In the genomic region with DNA sequence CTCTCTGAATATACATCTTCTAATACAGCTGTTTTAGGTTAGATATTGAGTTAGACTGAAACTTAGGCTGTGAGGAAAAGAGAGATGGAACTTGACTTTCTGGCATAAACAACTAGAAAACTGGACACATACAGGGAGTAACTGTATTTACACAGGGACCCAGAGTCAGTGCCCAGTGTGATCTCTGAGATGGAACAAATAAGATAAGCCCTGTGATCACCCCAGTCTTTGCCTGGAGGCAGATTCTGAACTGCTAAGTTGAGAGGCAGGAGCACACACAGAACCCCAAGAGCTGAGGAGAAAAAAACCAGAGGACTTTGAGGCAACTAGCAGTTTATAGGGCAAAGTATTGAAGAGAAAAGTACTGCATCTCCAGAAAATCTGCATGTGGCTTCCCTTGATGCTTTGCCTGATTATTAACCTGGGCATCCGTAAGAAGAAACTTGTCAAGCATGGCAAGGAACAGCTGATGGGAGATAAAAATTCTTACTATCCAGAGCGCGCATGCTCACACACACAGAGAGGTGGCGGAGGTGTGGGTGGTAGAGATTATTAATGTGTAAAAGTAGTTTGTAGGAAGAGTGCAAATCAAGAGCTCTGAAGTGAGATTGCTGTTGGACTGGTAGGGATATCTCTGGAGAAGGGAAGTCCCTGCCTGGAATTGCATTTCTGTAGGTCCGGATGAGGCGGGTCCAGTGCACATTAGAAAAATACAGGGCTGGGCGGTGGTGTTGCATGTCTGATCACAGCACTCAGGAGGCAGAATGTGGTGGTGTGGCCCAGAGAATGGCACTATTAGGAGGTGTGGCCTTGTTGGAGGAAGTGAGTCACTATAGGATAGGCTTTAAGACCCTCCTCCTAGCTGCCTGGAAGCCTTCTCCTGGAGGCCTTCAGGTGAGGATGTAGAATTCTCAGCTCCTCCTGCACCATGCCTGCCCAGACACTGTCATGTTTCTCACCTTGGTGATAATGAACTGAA, we compare ENCODE assay signal across 24 mouse cellular contexts. TPM values are rescaled to one million over a fixed set of nuclear protein-coding genes. Genes with fewer than 3 reads are reported as not detected.
A peak's percentile ranks its signal among the peaks of the same experiment; 100 is the strongest.
DNase-seq lines count a peak whose midpoint lies in the region; ATAC-seq and TF ChIP-seq lines count a peak whose summit lies in the region.
"Had no signal": no experiment of that assay in that cellular context is flagged by ENCODE, and none has a peak within 500 bp of the region (broad histone marks: within the 10 kb centered on the region; RNA-seq: fewer than 3 reads in every experiment).

No protein-coding gene starts in this region.

- intact Hi-C loops in left cerebral cortex, postnatal 4 days (cut with DNase I) = no loop called here

- peak overlapping the region; percentile 16; the same call in 1 of the 2 replicates for H3K27ac ChIP-seq in liver, postnatal 0 days (ENCODE audit: low read depth)
- H3K27ac ChIP-seq in hindbrain, embryonic 11.5 days (ENCODE audit: low read depth, low read length) = no peak overlapping the region
- H3K27ac ChIP-seq: forebrain, embryonic 12.5 days; heart, embryonic 10.5 days; hindbrain, embryonic 14.5 days; limb, embryonic 10.5 days; macrophage; midbrain, embryonic 13.5 days had no signal

- WGBS in liver, postnatal 0 days (ENCODE audit: insufficient replicate concordance) = 71% methylated on average over 7 of the region's 7 CpGs
- WGBS in hindbrain, embryonic 11.5 days = 92% methylated on average over 7 of the region's 7 CpGs

- DNase-seq in R1 (ENCODE audit: low read depth, low spot score) = peak; percentile 76
- DNase-seq in kidney, adult 8-10 months = peak; percentile 54 to 66
- DNase-seq in kidney, postnatal 25 days = peak; percentile 42 to 53
- DNase-seq in liver, postnatal 0 days = no peak
- no peak for DNase-seq in hindbrain, embryonic 11.5 days (ENCODE audit: low spot score)
- no peak for DNase-seq in left cerebral cortex, postnatal 4 days
- DNase-seq in thymus, postnatal 14 days = no peak
- DNase-seq: adrenal gland, adult 2 months; cerebellum, postnatal 14 days; embryo, embryonic 11 days; gastrocnemius, postnatal 36 days; heart, postnatal 14 days; layer of hippocampus, postnatal 36 days; lung, embryonic 14.5 days; thymus, adult 2 months had no signal

- H3K4me2 ChIP-seq in liver, postnatal 0 days (ENCODE audit: low read depth, low read length) = no peak overlapping the region
- H3K4me2 ChIP-seq in hindbrain, embryonic 11.5 days (replicated peaks; ENCODE audit: low read depth, low read length) = no peak overlapping the region
- H3K4me2 ChIP-seq: forebrain, embryonic 12.5 days; hindbrain, embryonic 14.5 days; lung, embryonic 14.5 days; midbrain, embryonic 13.5 days had no signal

- H3K27me3 ChIP-seq in liver, postnatal 0 days (ENCODE audit: insufficient read depth, low read length) = no peaks in the 10 kb centered on the region
- no peaks in the 10 kb centered on the region for H3K27me3 ChIP-seq in hindbrain, embryonic 11.5 days (ENCODE audit: control insufficient read depth, insufficient read depth, low read length)
- H3K27me3 ChIP-seq: forebrain, embryonic 12.5 days; midbrain, embryonic 13.5 days had no signal

- no peak for TF ChIP-seq CTCF in liver, postnatal 0 days (IDR thresholded peaks at IDR 0.05; ENCODE audit: low read depth)

- peaks cover 4% of the 10 kb centered on the region; the same call in 1 of the 2 replicates for H3K9me3 ChIP-seq in liver, postnatal 0 days (ENCODE audit: low read length)
- H3K9me3 ChIP-seq in hindbrain, embryonic 11.5 days (ENCODE audit: control insufficient read depth, low read length) = no peaks in the 10 kb centered on the region
- H3K9me3 ChIP-seq: heart, embryonic 10.5 days; limb, embryonic 10.5 days had no signal

- ATAC-seq in liver, postnatal 0 days = peak; percentile 77
- ATAC-seq in hindbrain, embryonic 11.5 days (ENCODE audit: low FRiP score) = no peak
- ATAC-seq: intestine, embryonic 16.5 days; midbrain, embryonic 13.5 days had no signal

- no peak overlapping the region for H3K9ac ChIP-seq in liver, postnatal 0 days (replicated peaks)
- H3K9ac ChIP-seq in hindbrain, embryonic 11.5 days (ENCODE audit: low read depth, low read length) = no peak overlapping the region
- H3K9ac ChIP-seq: forebrain, embryonic 12.5 days; hindbrain, embryonic 14.5 days; lung, embryonic 14.5 days; midbrain, embryonic 13.5 days had no signal

- no peak overlapping the region for H3K4me3 ChIP-seq in liver, postnatal 0 days (ENCODE audit: low read depth, low read length)
- no peak overlapping the region for H3K4me3 ChIP-seq in hindbrain, embryonic 11.5 days (ENCODE audit: low read depth, low read length)
- H3K4me3 ChIP-seq: forebrain, embryonic 12.5 days; heart, embryonic 10.5 days; limb, embryonic 10.5 days; midbrain, embryonic 13.5 days; myocyte had no signal

- peaks cover 6% of the 10 kb centered on the region; the same call in 1 of the 2 replicates for H3K4me1 ChIP-seq in liver, postnatal 0 days (ENCODE audit: insufficient read depth)
- no peaks in the 10 kb centered on the region for H3K4me1 ChIP-seq in hindbrain, embryonic 11.5 days (replicated peaks; ENCODE audit: control insufficient read depth, insufficient read depth, low read length)
- H3K4me1 ChIP-seq: forebrain, embryonic 12.5 days; heart, embryonic 10.5 days; limb, embryonic 10.5 days; midbrain, embryonic 13.5 days had no signal

- TF ChIP-seq EP300 in liver, postnatal 0 days (IDR thresholded peaks at IDR 0.05; ENCODE audit: low read depth) = 0 out of 2 replicates have a peak, but pooled peaks have one; percentile 11

- H3K36me3 ChIP-seq in liver, postnatal 0 days (replicated peaks; ENCODE audit: insufficient read depth, low read length) = no peaks in the 10 kb centered on the region
- no peaks in the 10 kb centered on the region for H3K36me3 ChIP-seq in hindbrain, embryonic 11.5 days (ENCODE audit: control insufficient read depth, insufficient read depth, low read length)
- H3K36me3 ChIP-seq: forebrain, embryonic 12.5 days; G1E; heart, embryonic 10.5 days; limb, embryonic 10.5 days; midbrain, embryonic 13.5 days had no signal

RNA-seq across cellular contexts. Expression of a gene that starts 33.2 kb away (rescaled TPM):
- 8.1 and 9.2 TPM in 2 replicates for polyA plus RNA-seq in liver, postnatal 0 days (2015; fragmentation: Nextera tagmentation; extraction: Ambion mirVana)
- polyA plus RNA-seq in hindbrain, embryonic 11.5 days (2014; fragmentation: Nextera tagmentation; extraction: Ambion mirVana) = 31.1 and 40.2 TPM in 2 replicates
- total RNA-seq in left cerebral cortex, postnatal 4 days (2021) = 10 to 100 TPM; 37.3 to 40.5 TPM

RNA-seq across cellular contexts. Expression of a gene that starts 33.5 kb away (rescaled TPM):
- polyA plus RNA-seq in liver, postnatal 0 days (2015; fragmentation: Nextera tagmentation; extraction: Ambion mirVana) = 0.09 TPM in 1 of 2 replicates, not detected in the other
- polyA plus RNA-seq in hindbrain, embryonic 11.5 days (2014; fragmentation: Nextera tagmentation; extraction: Ambion mirVana) = 0.40 TPM in 1 of 2 replicates, not detected in the other
- total RNA-seq in left cerebral cortex, postnatal 4 days (2021) = under 1 TPM in 1 of 2 experiments, not detected in 1; 0.30 TPM
- total RNA-seq: gastrocnemius, postnatal 36 days; heart, postnatal 14 days; layer of hippocampus, postnatal 36 days had no signal
- polyA plus RNA-seq: adrenal gland, adult 2 months; G1E; hindbrain, embryonic 14.5 days; intestine, embryonic 16.5 days; lung, embryonic 14.5 days; macrophage; thymus, adult 2 months had no signal

Comparison
In these comparisons a context has a peak if more than half of its experiments do, and no peak if none do; other contexts are left out.
1. DNase-seq: peak in R1 (single experiment), kidney, adult 8-10 months (2 of 2) and kidney, postnatal 25 days (2 of 2); none in liver, postnatal 0 days (single experiment), hindbrain, embryonic 11.5 days (single experiment), left cerebral cortex, postnatal 4 days (single experiment) and thymus, postnatal 14 days (single experiment).